Mouse (Mus musculus) kidney, adult 2 months (tissue): Measurements from ENCODE around the gene Klhl25.
"Not testable (repeated sequence)": the region's sequence is repeated elsewhere in the genome, so short reads cannot be mapped to it uniquely, and the experiment has no call there.

Experiments used
- CTCF ChIP-seq: fragments of 200-500 bp; conservative IDR thresholded peaks from 2 replicates; pipeline ENCODE4 v1.5.1; 2011; ENCODE audit warnings: low read depth, mild to moderate bottlenecking, control low read depth, low read length, moderate library complexity, mixed read lengths; ENCODE audit not compliant: insufficient read depth, insufficient read length
- POLR2A ChIP-seq: fragments of 200-500 bp; IDR thresholded peaks from one replicate; pipeline ENCODE4 v1.6.1; 2011; ENCODE audit warnings: low read depth, low read length, control low read depth

DNA sequence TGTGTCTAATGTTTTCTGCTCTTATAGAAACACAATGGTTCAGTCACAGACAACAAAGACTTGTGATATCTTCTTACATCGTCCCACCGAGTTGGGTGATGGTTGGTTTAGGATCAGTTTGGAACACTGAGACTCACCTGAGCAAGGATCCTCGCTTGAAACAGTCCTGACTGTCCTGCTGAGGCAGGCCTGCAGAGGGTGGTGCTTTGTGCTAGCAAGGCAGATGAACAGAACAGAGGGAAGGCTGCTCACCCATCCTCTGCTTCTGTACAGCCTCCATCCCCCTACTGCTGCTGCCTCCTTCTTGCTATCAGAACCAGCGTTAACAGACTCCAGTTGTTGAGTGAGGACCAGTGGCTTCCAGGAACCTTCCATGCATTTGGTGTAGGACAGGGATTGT, 14.2 kb upstream of the Klhl25 start:
- TF ChIP-seq CTCF, POLR2A: not testable (repeated sequence)
